Mouse (Mus musculus): ENCODE data around the gene Dclk3.

DNA sequence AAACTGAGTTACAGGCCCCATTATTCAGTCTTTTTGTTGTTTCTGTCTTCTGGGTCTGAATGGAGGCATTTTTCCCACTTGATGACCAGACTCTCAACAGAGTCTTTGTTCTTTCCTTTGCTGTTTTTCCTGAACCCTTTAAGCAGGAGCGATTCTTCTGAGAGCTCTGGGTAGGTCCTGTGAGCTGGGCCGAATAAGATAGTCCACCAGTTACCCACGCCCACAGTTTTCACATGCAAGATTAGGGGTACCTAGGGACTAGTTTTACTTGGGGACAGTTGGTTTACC, 35.5 kb downstream of the Dclk3 start:
- TF ChIP-seq CTCF (IDR thresholded peaks at IDR 0.05; ENCODE audit: insufficient read depth, low read depth, low read length) (no peak), POLR2A (IDR thresholded peaks at IDR 0.05; ENCODE audit: insufficient read depth, low read depth, low read length) (no peak)
